Mouse (Mus musculus): ENCODE measurements around the gene Dclk1. TPM values are rescaled to one million over a fixed set of nuclear protein-coding genes. Genes with fewer than 3 reads are reported as not detected.
"Not testable (repeated sequence)": the region's sequence is repeated elsewhere in the genome, so short reads cannot be mapped to it uniquely, and the experiment has no call there.

Dclk1 gene
- 173 and 201 TPM in 2 replicates for polyA plus RNA-seq (2015; fragmentation: Nextera tagmentation; extraction: Ambion mirVana)

GRCm38 (mm10) chr3:55241730-55242421 is at the start of gene Dclk1:
Gene Dclk1 (plus strand): TSS chr3:55242364.
- peak within 1 kb of the TSS; percentile 71 for H3K4me2 ChIP-seq
- ATAC-seq: no peak
- 31% methylated on average over 10 of the region's 10 CpGs for WGBS

GRCm38 (mm10) chr3:55193351-55193750 is 48.8 kb upstream of the Dclk1 start:
- Histone ChIP-seq H3K9me3 (replicated peaks) (no peaks in the 10 kb centered on the region), H3K4me2 (no peak overlapping the region), H3K9ac (no peak overlapping the region), H3K27me3 (no peaks in the 10 kb centered on the region), H3K4me1 (no peaks in the 10 kb centered on the region), H3K27ac (no peak overlapping the region), H3K4me3 (no peak overlapping the region), H3K36me3 (ENCODE audit: poor library complexity, severe bottlenecking) (no peaks in the 10 kb centered on the region)
- ATAC-seq: no peak
- WGBS: 59% methylated on average over 2 of the region's 2 CpGs

More at GRCm38 (mm10) chr3:55241730-55242421, at the start of gene Dclk1:
- H3K9ac ChIP-seq: peak within 1 kb of the TSS; percentile 97
- H3K27me3 ChIP-seq: no peaks in the 10 kb centered on the region
- no peaks in the 10 kb centered on the region for H3K9me3 ChIP-seq (replicated peaks)
- peak within 1 kb of the TSS; percentile 81 for H3K4me3 ChIP-seq
- peak within 1 kb of the TSS; percentile 98 for H3K27ac ChIP-seq
- no peaks in the 10 kb centered on the region for H3K36me3 ChIP-seq (ENCODE audit: poor library complexity, severe bottlenecking)
- peaks cover 31% of the 10 kb centered on the region for H3K4me1 ChIP-seq

GRCm38 (mm10) chr3:55194792-55195191 is 47.4 kb upstream of the Dclk1 start:
- Histone ChIP-seq H3K27me3 (no peaks in the 10 kb centered on the region), H3K9me3 (replicated peaks) (no peaks in the 10 kb centered on the region), H3K4me1 (no peaks in the 10 kb centered on the region)

GRCm38 (mm10) chr3:55195581-55196327 is 46.4 kb upstream of the Dclk1 start:
- Histone ChIP-seq H3K4me3 (no peak overlapping the region), H3K36me3 (ENCODE audit: poor library complexity, severe bottlenecking) (no peaks in the 10 kb centered on the region), H3K27ac (no peak overlapping the region), H3K4me2 (no peak overlapping the region), H3K9me3 (replicated peaks) (no peaks in the 10 kb centered on the region), H3K9ac (no peak overlapping the region), H3K27me3 (no peaks in the 10 kb centered on the region), H3K4me1 (no peaks in the 10 kb centered on the region)
- WGBS: 91% methylated on average over 5 of the region's 5 CpGs
- ATAC-seq: no peak

More at GRCm38 (mm10) chr3:55194792-55195191, 47.4 kb upstream of the Dclk1 start:
- 49% methylated on average over 8 of the region's 8 CpGs for WGBS
- H3K36me3 ChIP-seq (ENCODE audit: poor library complexity, severe bottlenecking): no peaks in the 10 kb centered on the region
- H3K4me2 ChIP-seq: no peak overlapping the region
- H3K9ac ChIP-seq: no peak overlapping the region
- ATAC-seq: no peak
- no peak overlapping the region for H3K27ac ChIP-seq
- H3K4me3 ChIP-seq: no peak overlapping the region

GRCm38 (mm10) chr3:55196328-55196710 is 45.8 kb upstream of the Dclk1 start:
- Histone ChIP-seq H3K4me1 (no peaks in the 10 kb centered on the region), H3K27ac (no peak overlapping the region), H3K4me3 (no peak overlapping the region), H3K27me3 (no peaks in the 10 kb centered on the region), H3K36me3 (ENCODE audit: poor library complexity, severe bottlenecking) (no peaks in the 10 kb centered on the region), H3K9ac (no peak overlapping the region), H3K9me3 (replicated peaks) (no peaks in the 10 kb centered on the region), H3K4me2 (no peak overlapping the region)
- 90% methylated on average over 2 of the region's 2 CpGs for WGBS
- no peak for ATAC-seq

- H3K4me3 ChIP-seq; H3K9ac ChIP-seq; H3K27me3 ChIP-seq; H3K4me2 ChIP-seq; ATAC-seq; H3K4me1 ChIP-seq; H3K9me3 ChIP-seq (replicated peaks); H3K36me3 ChIP-seq (ENCODE audit: poor library complexity, severe bottlenecking); H3K27ac ChIP-seq: not testable (repeated sequence)
- WGBS: 95% methylated on average over 11 of the region's 11 CpGs
Measured at GRCm38 (mm10) chr3:55203621-55204020, 38.5 kb upstream of the Dclk1 start.

GRCm38 (mm10) chr3:55206413-55206812 is 35.8 kb upstream of the Dclk1 start:
- Histone ChIP-seq H3K36me3 (ENCODE audit: poor library complexity, severe bottlenecking) (no peaks in the 10 kb centered on the region), H3K9me3 (replicated peaks) (no peaks in the 10 kb centered on the region), H3K9ac (no peak overlapping the region), H3K27me3 (no peaks in the 10 kb centered on the region), H3K27ac (no peak overlapping the region), H3K4me2 (no peak overlapping the region), H3K4me1 (no peaks in the 10 kb centered on the region), H3K4me3 (no peak overlapping the region)
- no peak for ATAC-seq
- WGBS: 98% methylated on average over 2 of the region's 2 CpGs

- Histone ChIP-seq H3K9ac (no peak overlapping the region), H3K4me2 (no peak overlapping the region), H3K27me3 (no peaks in the 10 kb centered on the region), H3K4me1 (peaks cover 5% of the 10 kb centered on the region; the same call in 1 of the 2 replicates), H3K36me3 (ENCODE audit: poor library complexity, severe bottlenecking) (no peaks in the 10 kb centered on the region), H3K4me3 (no peak overlapping the region), H3K27ac (no peak overlapping the region), H3K9me3 (replicated peaks) (no peaks in the 10 kb centered on the region)
- ATAC-seq: no peak
- 62% methylated on average over 6 of the region's 6 CpGs for WGBS
Measured at GRCm38 (mm10) chr3:55207665-55208064, 34.5 kb upstream of the Dclk1 start.

- 19% methylated on average over 2 of the region's 2 CpGs for WGBS
- ATAC-seq: no peak
- Histone ChIP-seq H3K27me3 (no peaks in the 10 kb centered on the region), H3K27ac (no peak overlapping the region), H3K4me1 (peaks cover 18% of the 10 kb centered on the region), H3K9me3 (replicated peaks) (no peaks in the 10 kb centered on the region), H3K4me3 (no peak overlapping the region), H3K9ac (no peak overlapping the region), H3K4me2 (no peak overlapping the region), H3K36me3 (ENCODE audit: poor library complexity, severe bottlenecking) (no peaks in the 10 kb centered on the region)
Measured at GRCm38 (mm10) chr3:55212254-55212653, 29.9 kb upstream of the Dclk1 start.

GRCm38 (mm10) chr3:55213785-55214184 is 28.4 kb upstream of the Dclk1 start:
- Histone ChIP-seq H3K27ac (no peak overlapping the region), H3K9me3 (replicated peaks) (no peaks in the 10 kb centered on the region), H3K4me2 (no peak overlapping the region), H3K27me3 (no peaks in the 10 kb centered on the region), H3K9ac (no peak overlapping the region), H3K4me1 (peaks cover 18% of the 10 kb centered on the region), H3K4me3 (no peak overlapping the region), H3K36me3 (ENCODE audit: poor library complexity, severe bottlenecking) (no peaks in the 10 kb centered on the region)
- 58% methylated on average over 4 of the region's 4 CpGs for WGBS
- ATAC-seq: no peak

- H3K27me3 ChIP-seq: no peaks in the 10 kb centered on the region
- peak overlapping the region; percentile 33; the same call in 1 of the 2 replicates for H3K27ac ChIP-seq
- H3K9ac ChIP-seq: 0 out of 2 replicates have a peak overlapping the region, but pooled peaks have one; percentile 16
- 50% methylated on average over 6 of the region's 6 CpGs for WGBS
- no peaks in the 10 kb centered on the region for H3K9me3 ChIP-seq (replicated peaks)
- peaks cover 18% of the 10 kb centered on the region for H3K4me1 ChIP-seq
- H3K4me2 ChIP-seq: no peak overlapping the region
- peak; percentile 88 for ATAC-seq
- H3K36me3 ChIP-seq (ENCODE audit: poor library complexity, severe bottlenecking): no peaks in the 10 kb centered on the region
- no peak overlapping the region for H3K4me3 ChIP-seq
Measured at GRCm38 (mm10) chr3:55214413-55214812, 27.8 kb upstream of the Dclk1 start.

GRCm38 (mm10) chr3:55222502-55222901 is 19.7 kb upstream of the Dclk1 start:
- WGBS: 82% methylated on average over 2 of the region's 2 CpGs
- ATAC-seq: no peak
- no peak overlapping the region for H3K9ac ChIP-seq
- H3K27me3 ChIP-seq: no peaks in the 10 kb centered on the region
- no peak overlapping the region for H3K27ac ChIP-seq
- H3K9me3 ChIP-seq (replicated peaks): no peaks in the 10 kb centered on the region
- peaks cover 13% of the 10 kb centered on the region for H3K4me1 ChIP-seq
- no peak overlapping the region for H3K4me2 ChIP-seq
- H3K36me3 ChIP-seq (ENCODE audit: poor library complexity, severe bottlenecking): no peaks in the 10 kb centered on the region
- no peak overlapping the region for H3K4me3 ChIP-seq
